Mouse (Mus musculus) adrenal gland, postnatal 36 days (tissue): ENCODE data around the gene Irak2. TPM values are rescaled to one million over a fixed set of nuclear protein-coding genes. Genes with fewer than 3 reads are reported as not detected.
A peak's percentile ranks its signal among the peaks of the same experiment; 100 is the strongest.
"Not testable (repeated sequence)": the region's sequence is repeated elsewhere in the genome, so short reads cannot be mapped to it uniquely, and the experiment has no call there.

Experiments used
- DNase-seq, 2 experiments: peaks; one replicate each; pipeline ENCODE4 v3.0.0; 2021; ENCODE audit warnings: mixed read lengths in 1 of 2
- microRNA-seq: library from miRNA; unstranded; fragments of <30 nt; microRNA quantifications from one replicate; pipeline ENCODE4 v1.2.0, GENCODE M21; 2021
- total RNA-seq, 2 experiments: library from RNA; stranded (reverse); gene quantifications; 2 replicates each; pipeline ENCODE4 v1.2.3; 2021

The Irak2 gene
- total RNA-seq, 2 experiments from 2014 or later, result 17.8 to 21.9 TPM

DNA sequence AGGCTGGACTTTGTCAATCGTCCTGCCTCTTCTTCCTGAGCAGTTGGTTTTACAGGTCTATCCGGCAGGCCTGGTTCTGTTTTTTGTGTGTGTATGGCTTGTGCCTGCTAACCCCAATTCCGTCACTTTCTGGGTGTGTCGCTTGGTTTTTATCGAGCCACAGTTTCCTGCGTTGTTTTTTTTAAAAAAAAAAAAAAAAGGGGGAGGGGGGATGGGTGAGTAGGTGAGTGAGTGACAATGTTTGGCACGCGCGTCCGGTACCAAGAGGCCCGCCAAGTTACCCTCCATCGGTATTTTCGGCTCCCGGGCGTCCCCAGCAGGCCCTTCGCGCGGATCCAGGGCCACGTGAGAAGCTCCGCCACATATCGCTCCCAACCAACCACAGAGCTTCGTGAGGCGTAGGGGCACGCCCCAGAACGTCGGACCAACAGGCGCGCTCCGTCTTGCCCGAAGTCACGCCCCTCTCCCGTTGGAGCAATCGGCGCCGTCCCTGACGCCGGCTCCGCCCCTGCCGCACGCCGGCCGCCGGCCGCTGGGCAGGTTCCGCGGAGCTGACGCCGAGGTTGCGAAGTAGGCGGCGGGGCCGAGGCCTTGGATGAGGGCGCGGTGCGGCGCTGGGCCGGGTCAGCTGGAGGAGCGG is 58.4 kb downstream of the Irak2 start, which contains the start of gene Tatdn2:
TSS of gene Tatdn2 (plus strand) at position 469 of the 640 bp plus-strand sequence.
- DNase-seq, result peak; percentile 97 to 98

DNA sequence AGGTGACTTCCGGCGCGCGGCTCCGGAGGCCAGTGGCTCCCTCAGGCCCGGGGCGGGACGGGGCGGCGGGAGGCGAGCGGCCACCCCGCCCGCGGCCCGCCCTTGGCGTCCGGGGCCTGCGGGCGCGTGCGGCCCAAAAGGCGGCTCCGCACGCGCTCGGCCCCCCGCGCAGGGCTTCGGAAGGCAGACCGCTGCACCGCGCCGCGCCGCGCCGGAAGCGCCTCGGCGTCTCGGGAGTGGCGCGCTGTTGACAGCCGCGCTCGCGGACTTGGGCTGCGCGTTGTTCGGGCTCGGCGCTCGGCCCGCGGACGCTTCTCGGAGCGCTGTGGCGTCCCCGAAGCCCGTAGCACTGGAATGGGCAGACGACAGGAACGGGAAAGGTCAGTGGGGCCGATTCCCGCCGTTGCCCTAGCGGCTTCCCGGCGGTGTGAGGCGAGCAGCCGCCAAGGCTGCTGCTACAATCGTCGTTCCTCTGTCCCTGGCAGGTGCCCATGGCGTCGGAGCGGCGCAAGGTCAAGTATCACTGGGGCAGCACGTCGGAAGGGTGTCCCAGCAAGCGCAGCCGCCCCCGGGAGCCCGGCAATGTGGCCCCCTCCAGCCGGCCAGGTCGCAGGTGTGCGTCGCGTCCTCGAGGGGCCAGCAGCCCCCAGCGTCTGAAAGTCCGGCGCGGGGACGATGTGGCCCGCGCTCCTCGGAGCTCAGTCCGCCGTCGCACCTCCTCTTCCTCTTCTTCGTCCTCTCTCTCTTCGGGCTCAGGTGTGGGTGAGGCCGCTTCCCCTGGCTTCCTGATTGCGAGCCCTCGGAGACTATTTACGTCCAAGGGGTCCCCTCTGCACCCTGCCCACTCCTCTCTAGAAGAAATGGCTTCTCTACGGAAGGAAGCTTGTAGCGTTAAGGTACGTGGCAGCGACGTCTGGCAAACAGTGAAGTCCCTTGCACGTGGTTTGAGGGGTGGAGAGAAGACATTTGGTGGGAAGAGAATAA is 59.2 kb downstream of the Irak2 start:
- DNase-seq, result peak; percentile 59 to 65

DNA sequence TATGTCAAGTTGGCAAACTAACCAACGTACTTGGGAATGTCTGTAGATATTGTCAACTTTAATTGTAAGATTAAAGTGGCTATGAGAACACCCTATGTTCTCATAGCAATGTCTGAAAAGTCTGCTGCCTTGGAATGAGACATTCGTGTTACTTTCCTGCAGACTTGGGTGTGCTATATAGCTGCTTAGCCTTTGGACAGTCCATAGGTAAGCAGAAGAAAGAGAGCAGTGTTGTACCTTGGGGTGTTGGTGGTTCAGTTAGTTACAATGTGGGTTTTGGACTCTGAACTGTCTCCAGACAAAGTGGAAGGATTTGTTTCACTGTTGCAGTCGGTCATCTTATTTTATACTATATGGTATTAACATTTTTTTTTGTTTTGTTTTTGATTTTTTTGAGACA is 74.5 kb downstream of the Irak2 start:
- no peak for DNase-seq

DNA sequence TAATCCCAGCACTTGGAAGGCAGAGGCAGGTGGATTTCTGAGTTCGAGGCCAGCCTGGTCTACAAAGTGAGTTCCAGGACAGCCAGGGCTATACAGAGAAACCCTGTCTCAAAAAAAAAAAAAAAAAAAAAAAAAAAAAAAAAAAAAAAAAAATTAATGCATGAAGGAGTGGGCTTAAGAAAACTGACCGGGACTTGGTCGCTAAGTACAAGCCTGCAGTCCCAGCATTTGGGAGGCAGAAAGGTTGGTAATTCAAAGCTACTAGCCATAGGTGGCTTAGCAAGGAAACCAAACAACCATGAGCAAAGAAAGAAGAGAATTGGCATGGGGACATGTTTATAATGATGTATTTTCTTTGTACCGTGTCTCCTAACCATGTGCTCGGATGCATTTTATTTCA is 75.1 kb downstream of the Irak2 start:
- DNase-seq, result not testable (repeated sequence)

DNA sequence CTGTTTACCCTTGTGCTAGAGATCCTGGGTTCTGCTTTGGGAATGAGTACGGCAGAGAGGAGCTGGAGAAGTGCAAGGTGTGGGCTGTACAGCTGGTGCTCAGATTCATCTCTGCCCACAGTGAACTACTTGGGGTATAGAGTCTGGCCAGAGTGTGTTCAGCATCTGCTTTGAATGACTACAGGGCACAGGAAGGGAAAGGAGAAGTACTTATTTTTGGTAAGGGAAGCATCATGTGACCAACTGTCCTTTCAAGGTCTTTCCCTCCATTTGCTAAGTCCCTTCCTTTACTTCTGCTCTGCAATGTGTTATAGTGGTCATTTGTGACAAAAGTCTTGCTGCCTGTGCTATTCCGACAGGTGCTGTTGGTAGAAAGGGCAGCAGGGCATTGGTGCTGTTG is 76.0 kb downstream of the Irak2 start:
- no peak for DNase-seq

DNA sequence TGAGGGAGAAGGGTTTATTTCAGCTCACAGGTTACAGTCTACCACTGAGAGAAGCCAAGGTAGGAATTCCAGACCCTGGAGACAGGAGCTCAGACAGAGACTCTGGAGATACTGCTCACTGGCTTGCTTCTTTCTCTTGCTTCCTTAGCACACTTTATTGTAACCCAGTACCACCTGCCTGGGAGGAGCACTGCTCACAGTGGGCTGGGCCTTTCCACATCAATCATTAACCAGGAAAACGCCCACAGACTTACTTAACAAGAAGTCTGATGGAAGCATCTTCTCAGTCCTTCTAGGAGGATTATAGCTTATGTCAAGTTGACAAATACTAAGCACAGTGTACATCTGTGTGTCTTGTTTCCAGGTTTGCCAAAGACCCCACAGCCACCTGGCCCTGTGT is 76.5 kb downstream of the Irak2 start:
- no peak for DNase-seq

DNA sequence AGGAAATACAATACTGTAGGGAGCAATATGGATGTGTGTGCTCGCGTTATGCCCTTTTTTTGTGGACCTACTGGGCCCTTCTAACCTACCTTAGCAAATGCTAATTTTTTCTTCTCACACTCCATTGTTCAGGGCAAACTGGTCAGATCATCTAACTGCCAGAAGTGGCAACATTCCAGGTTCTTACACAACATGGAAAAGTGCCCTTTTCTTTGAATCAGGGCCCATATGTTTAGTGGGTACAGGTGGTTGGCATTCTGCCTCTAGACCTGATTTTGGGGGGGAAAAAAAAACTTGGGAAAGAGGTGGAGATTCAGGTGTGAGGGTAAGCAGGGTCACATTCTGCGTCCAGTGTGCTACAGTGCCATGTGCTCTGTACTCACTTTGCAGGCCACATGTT is 79.3 kb downstream of the Irak2 start:
- no peak for DNase-seq

DNA sequence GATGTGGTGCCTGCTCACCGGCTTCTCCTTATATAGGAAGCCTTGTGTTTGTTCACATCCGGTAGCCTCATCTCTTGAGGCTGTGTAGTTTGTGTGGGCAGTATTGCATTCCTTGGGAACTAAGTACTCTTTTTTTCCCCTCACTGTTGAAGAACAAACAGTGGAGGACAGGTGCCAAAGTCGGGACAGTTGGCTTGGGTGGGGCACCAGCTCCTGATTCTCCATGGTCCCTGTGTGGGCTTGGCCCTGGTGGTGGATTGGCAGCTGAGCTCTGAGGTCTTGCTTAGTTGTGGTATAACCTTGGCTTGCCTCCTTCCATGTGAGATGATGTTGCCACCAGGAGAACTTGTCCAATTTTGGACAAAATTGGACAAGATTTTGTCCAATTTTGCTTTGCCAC is 81.6 kb downstream of the Irak2 start, which contains the start of gene Ghrl:
TSS of gene Ghrl (minus strand) at position 3 of the 400 bp plus-strand sequence.
- no peak for DNase-seq

DNA sequence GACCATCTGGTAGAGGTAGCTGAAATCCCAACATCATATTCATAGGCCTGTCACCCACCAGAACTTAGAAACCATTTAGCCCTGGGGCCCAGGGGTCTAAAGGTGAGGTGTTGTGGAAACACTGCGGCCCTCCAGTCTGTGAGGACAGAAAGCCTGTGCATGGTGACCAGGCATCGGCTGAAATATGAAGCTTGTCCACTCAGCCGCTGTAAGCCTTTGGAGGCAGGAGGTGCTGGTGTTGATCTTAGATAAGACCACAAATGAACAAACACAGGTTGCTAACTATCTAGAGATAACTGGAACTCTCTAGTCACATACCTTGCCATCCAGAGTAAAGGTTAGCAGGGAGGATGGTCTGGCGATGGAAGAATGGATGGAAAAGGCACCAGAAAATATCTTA is 82.8 kb downstream of the Irak2 start:
- no peak for DNase-seq

DNA sequence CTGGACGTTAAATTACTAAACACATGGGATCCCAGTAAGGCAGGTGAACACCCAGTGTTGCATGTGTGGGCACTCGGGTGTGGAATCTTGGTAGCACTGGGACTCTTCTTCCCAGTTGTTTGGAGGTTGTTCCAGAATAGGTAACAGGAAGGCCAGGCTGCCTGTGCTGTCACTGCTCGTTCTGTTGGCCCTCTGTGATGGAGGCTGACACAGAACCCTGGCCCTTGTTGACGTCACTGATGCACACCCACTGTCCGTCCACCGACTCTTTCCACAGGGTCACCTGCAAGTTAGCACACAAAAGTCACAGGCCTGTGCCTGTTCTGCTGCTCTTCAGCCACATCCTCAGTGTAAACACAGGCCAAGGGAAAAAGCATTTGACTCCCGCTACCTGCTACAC is 89.9 kb downstream of the Irak2 start:
- DNase-seq, result no peak

DNA sequence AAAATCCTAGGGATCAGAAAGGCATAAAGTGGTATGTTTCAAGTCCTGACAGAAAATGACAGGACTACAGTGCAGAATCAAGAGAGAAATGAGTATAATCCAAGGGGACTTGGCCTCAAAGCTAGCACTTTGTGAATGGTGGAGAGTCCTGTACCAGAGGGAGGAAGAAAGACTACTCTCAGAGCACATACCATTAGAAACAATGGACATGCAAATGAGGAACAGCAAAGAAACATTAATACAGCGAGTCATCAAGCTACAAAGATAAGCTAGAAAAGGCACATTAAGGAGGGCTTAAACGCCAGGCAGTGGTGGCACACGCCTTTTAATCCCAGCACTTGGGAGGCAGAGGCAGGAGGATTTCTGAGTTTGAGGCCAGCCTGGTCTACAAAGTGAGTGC is 93.0 kb downstream of the Irak2 start:
- no peak for DNase-seq

DNA sequence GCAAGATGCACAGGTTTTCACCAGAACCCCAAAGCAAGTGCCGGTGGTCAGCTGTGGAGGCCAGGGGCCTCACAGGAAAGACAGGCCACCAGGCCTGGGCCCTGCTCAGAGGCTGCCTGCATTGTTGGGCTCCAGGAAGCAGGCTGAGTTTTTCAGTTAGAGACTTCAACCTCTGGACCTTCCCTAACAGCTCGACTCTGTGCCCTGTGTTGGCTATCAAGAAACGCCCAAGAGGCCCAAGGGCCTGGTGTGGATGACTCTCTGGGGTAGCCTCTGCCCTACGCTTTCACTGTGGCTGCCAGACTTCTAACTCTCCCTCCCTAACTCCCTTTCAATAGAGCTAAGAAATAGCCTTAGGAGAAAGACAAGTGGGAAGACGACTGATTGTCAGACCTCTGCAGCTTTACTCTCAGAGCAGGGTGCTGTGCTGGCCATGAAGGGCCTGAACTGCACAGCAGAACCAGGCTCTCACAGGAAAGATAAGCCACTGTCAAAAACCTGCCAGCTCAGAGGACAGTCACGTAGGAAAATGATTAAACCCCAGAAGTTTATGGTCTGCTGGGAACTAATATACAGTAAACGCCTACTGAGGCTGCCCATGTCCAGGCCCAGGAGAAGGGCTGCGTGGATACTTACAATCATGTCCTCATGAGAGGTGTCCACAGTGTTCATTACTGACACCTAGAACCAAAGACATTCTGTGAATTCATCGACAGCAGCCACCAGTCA is 99.2 kb downstream of the Irak2 start:
- DNase-seq, result no peak

DNA sequence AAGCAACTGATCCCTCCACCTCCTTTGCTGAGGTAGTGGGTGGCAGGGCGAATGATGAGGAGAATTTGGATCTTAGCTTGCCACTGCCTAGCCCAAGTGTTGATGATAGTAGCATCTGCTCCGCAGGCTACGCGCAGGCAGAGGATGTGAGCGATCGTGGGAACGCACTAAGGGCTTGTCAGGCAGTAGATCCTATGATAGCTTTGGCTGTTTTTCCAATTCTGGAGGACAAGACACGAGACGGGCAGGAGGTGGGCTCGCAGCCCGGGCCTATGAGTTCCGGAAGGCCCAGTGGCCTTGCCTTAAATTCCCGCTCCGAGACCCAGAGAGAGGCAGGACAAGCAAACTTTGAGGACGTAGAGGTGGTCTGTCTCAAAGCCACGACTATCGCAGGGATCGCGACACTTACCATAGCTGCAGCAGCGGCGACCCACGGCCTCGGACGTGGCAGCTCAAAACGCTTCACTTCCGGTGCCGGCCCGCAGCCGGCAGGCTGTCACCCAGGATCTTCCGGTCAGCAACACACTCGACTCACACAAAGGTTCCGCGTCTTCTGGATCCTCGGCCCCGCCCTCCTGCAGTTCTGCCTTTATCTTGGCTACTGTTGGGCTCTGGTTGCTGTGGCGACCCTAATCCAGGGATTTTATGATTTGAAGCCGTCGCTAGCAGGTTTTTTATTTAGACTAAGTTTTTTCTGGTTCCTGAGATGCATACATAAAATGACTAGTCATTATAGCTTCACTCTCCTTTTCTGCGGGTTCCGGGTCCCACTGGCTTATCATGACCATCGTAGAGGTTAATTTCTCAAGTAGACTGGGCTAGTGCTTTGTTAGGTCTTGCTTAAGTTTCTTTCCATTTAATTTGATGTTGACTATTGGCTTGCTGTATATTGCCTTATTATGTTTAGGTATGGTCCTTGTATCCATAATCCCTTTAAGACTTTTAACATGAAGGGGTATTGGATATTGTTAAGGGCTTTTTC is 102.3 kb downstream of the Irak2 start, which contains the start of gene Sec13:
TSS of gene Sec13 (minus strand) at position 508 of the 982 bp plus-strand sequence.
- peak; percentile 88 to 90 for DNase-seq

DNA sequence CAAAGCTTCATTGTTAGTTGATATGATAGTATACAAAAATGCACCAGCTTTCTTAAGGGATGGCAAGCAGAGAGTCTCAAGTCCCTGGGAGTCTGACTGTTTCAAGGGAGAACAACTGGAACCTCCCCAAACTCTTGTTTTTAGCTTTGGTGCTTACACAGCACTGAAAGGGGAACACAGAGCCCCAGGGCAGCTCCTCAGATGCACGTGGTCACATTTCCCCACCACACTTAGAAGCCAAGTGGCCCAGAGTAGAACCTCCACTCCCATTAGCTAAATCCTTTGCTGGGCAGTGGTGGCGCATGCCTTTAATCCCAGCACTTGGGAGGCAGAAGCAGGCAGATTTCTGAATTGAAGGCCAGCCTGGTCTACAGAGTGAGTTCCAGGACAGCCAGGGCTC is 103.2 kb downstream of the Irak2 start:
- no peak for DNase-seq

DNA sequence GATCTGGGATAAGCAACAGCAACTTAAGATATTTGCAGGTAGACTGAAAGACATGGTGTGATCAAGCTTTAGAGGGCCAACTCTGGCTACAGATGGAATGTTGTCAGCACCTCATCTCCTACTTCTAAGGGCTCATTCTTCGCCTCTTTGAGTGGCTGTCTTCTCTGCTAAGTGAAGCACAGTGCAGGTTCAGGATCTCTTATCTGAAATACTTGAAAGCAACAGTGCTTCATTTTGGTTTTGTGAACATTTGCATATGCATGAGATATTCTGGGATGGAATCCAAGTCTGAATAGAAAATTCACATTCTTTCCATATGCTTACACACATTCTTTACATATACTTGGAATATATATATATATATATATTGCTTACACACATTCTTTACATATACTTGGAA is 104.1 kb downstream of the Irak2 start:
- DNase-seq, result no peak

DNA sequence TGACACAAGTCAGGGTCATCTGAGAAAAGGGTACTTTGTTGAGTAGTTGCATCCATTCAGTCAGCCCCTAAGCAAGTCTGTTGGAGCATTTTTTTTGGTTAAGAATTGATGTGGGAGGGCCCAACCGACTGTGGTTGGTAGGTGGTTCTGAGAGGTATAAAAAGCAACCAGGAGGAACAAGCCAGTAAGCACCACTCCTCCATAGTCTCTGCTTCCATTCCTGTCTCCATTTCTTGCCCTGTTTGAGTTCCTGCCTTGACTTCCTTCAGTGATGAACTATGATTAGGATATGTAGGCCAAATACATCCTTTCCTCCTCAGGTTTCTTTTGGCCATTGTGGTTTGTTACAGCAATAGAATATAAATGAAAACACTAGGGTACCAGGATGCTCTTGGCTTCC is 104.8 kb downstream of the Irak2 start:
- DNase-seq, result no peak

Small RNA genes lying within 50 kb of the gene (microRNA-seq; reads per million reads assigned to microRNA genes)
- gene Mir7042, result not detected

Other genes with a start within 250 kb of the Irak2 start
- 1 to 10 TPM; 2.2 to 3.6 TPM for gene Ttll3, start 249.2 kb upstream of the Irak2 start, total RNA-seq
- 1 to 10 TPM; 4.6 to 7.2 TPM for gene Rpusd3, start 219.1 kb upstream of the Irak2 start, total RNA-seq
- gene Cidec, start 202.7 kb upstream of the Irak2 start, total RNA-seq, result 100 to 1,000 TPM; 344 to 362 TPM
- 10 to 100 TPM; 45.0 to 50.6 TPM for gene Jagn1, start 195.9 kb upstream of the Irak2 start, total RNA-seq
- under 1 TPM; 0.50 to 0.76 TPM for gene Il17re, start 180.0 kb upstream of the Irak2 start, total RNA-seq
- gene Il17rc, start 167.0 kb upstream of the Irak2 start, total RNA-seq, result 10 to 100 TPM; 18.1 to 19.5 TPM
- gene Creld1, start 155.2 kb upstream of the Irak2 start, total RNA-seq, result 10 to 100 TPM; 55.9 to 58.0 TPM
- under 1 TPM; 0.17 to 0.26 TPM for gene Prrt3, start 136.5 kb upstream of the Irak2 start, total RNA-seq
- 100 to 1,000 TPM in 1 of 2 experiments, 10 to 100 TPM in 1; 96.2 to 122 TPM for gene Emc3, start 106.8 kb upstream of the Irak2 start, total RNA-seq
- 1 to 10 TPM in 1 of 2 experiments, under 1 TPM in 1; 0.83 to 1.5 TPM for gene Fancd2, start 106.8 kb upstream of the Irak2 start, total RNA-seq
- under 1 TPM in 1 of 2 experiments, not detected in 1; 0.40 TPM for gene Fancd2os, start 37.8 kb upstream of the Irak2 start, total RNA-seq
- gene Brk1, start 33.7 kb upstream of the Irak2 start, total RNA-seq, result 100 to 1,000 TPM; 164 to 225 TPM
- gene Vhl, start 14.5 kb upstream of the Irak2 start, total RNA-seq, result 10 to 100 TPM; 27.1 to 32.8 TPM
- gene Tatdn2, start 58.6 kb downstream of the Irak2 start, total RNA-seq, result 10 to 100 TPM; 58.0 to 60.5 TPM
- not detected for gene Ghrl, start 81.4 kb downstream of the Irak2 start, total RNA-seq
- gene Sec13, start 102.3 kb downstream of the Irak2 start, total RNA-seq, result 100 to 1,000 TPM; 116 to 130 TPM